Comparison of ENCODE assay signal across 9 mouse cellular contexts in genomic region chr11:79738725-79739558, GRCm38 (mm10).
DNase-seq lines count a peak whose midpoint lies in the region; ATAC-seq lines count a peak whose summit lies in the region.
"Had no signal": no experiment of that assay in that cellular context is flagged by ENCODE, and none has a peak within 500 bp of the region (broad histone marks: within the 10 kb centered on the region; RNA-seq: fewer than 3 reads in every experiment).

No protein-coding gene starts in this region.

- peak; percentile 56 for DNase-seq in testis, postnatal 10 days (ENCODE audit: low spot score)
- no peak for DNase-seq in testis, postnatal 14 days (ENCODE audit: low spot score)
- peak; percentile 81 for DNase-seq in heart, postnatal 4 days
- no peak for DNase-seq in limb, embryonic 10.5 days (ENCODE audit: low spot score)
- no peak for DNase-seq in right cerebral cortex, adult 2 months (ENCODE audit: low spot score in 2 of 2)

- H3K36me3 ChIP-seq in forebrain, embryonic 16.5 days (ENCODE audit: control insufficient read depth, insufficient read depth): no peaks in the 10 kb centered on the region
- H3K36me3 ChIP-seq in limb, embryonic 10.5 days: no peaks in the 10 kb centered on the region
- H3K36me3 ChIP-seq in midbrain, embryonic 16.5 days (ENCODE audit: control insufficient read depth, insufficient read depth, low read length): no peaks in the 10 kb centered on the region
- H3K36me3 ChIP-seq: midbrain, embryonic 12.5 days had no signal

- no peak overlapping the region for H3K27ac ChIP-seq in forebrain, embryonic 16.5 days (ENCODE audit: low read length)
- H3K27ac ChIP-seq in limb, embryonic 10.5 days: peak overlapping the region; percentile 70
- no peak overlapping the region for H3K27ac ChIP-seq in midbrain, embryonic 16.5 days (ENCODE audit: low read length)
- H3K27ac ChIP-seq: midbrain, embryonic 12.5 days had no signal

- 69% methylated on average over 19 of the region's 19 CpGs for WGBS in forebrain, embryonic 16.5 days
- WGBS in limb, embryonic 10.5 days: 80% methylated on average over 19 of the region's 19 CpGs
- WGBS in midbrain, embryonic 16.5 days: 71% methylated on average over 19 of the region's 19 CpGs

- H3K4me1 ChIP-seq in forebrain, embryonic 16.5 days (replicated peaks; ENCODE audit: control insufficient read depth, insufficient read depth, low read length): peaks cover 20% of the 10 kb centered on the region
- H3K4me1 ChIP-seq in limb, embryonic 10.5 days: peaks cover 31% of the 10 kb centered on the region
- peaks cover 7% of the 10 kb centered on the region for H3K4me1 ChIP-seq in midbrain, embryonic 16.5 days (ENCODE audit: control insufficient read depth, insufficient read depth, low read length)

- no peak overlapping the region for H3K9ac ChIP-seq in forebrain, embryonic 16.5 days (replicated peaks; ENCODE audit: low read depth, low read length)
- H3K9ac ChIP-seq in midbrain, embryonic 16.5 days (ENCODE audit: low read depth, low read length): no peak overlapping the region
- H3K9ac ChIP-seq: midbrain, embryonic 12.5 days had no signal

- peak; percentile 78 for ATAC-seq in forebrain, embryonic 16.5 days
- ATAC-seq in midbrain, embryonic 16.5 days: peak; percentile 51; the same call in 1 of the 2 replicates
- ATAC-seq in megakaryocyte-erythroid progenitor cell, adult 5-6 weeks (replicated peaks; ENCODE audit: low FRiP score, low TSS enrichment, poor library complexity, severe bottlenecking): no peak

- no peaks in the 10 kb centered on the region for H3K27me3 ChIP-seq in forebrain, embryonic 16.5 days (replicated peaks; ENCODE audit: control insufficient read depth, insufficient read depth, low read length)
- no peaks in the 10 kb centered on the region for H3K27me3 ChIP-seq in limb, embryonic 10.5 days (ENCODE audit: low read depth, poor library complexity, severe bottlenecking)
- no peaks in the 10 kb centered on the region for H3K27me3 ChIP-seq in midbrain, embryonic 16.5 days (ENCODE audit: control insufficient read depth, insufficient read depth, low read depth, low read length)
- H3K27me3 ChIP-seq: midbrain, embryonic 12.5 days had no signal

- no peak overlapping the region for H3K4me2 ChIP-seq in forebrain, embryonic 16.5 days (ENCODE audit: low read length)
- H3K4me2 ChIP-seq in midbrain, embryonic 16.5 days (ENCODE audit: low read length): no peak overlapping the region
- H3K4me2 ChIP-seq: midbrain, embryonic 12.5 days had no signal

- H3K4me3 ChIP-seq in forebrain, embryonic 16.5 days (replicated peaks; ENCODE audit: low read length): no peak overlapping the region
- no peak overlapping the region for H3K4me3 ChIP-seq in limb, embryonic 10.5 days
- no peak overlapping the region for H3K4me3 ChIP-seq in midbrain, embryonic 16.5 days (ENCODE audit: low read depth, low read length)
- H3K4me3 ChIP-seq: midbrain, embryonic 12.5 days had no signal

- H3K9me3 ChIP-seq in forebrain, embryonic 16.5 days (ENCODE audit: control insufficient read depth, low read length): no peaks in the 10 kb centered on the region
- H3K9me3 ChIP-seq in limb, embryonic 10.5 days (replicated peaks): no peaks in the 10 kb centered on the region
- H3K9me3 ChIP-seq in midbrain, embryonic 16.5 days (replicated peaks; ENCODE audit: control insufficient read depth, low read length, poor library complexity, severe bottlenecking): no peaks in the 10 kb centered on the region
- H3K9me3 ChIP-seq: midbrain, embryonic 12.5 days had no signal

Comparison
In these comparisons a context has a peak if more than half of its experiments do, and no peak if none do; other contexts are left out.
1. DNase-seq: peak in testis, postnatal 10 days (single experiment) and heart, postnatal 4 days (single experiment); none in testis, postnatal 14 days (single experiment), limb, embryonic 10.5 days (single experiment) and right cerebral cortex, adult 2 months (0 of 2).